In genomic region chr13:63250441-63250980, GRCm38 (mm10) we compare ENCODE assay signal across 13 mouse cellular contexts.
DNase-seq lines count a peak whose midpoint lies in the region; ATAC-seq and TF ChIP-seq lines count a peak whose summit lies in the region.
"Had no signal": no experiment of that assay in that cellular context is flagged by ENCODE, and none has a peak within 500 bp of the region (broad histone marks: within the 10 kb centered on the region; RNA-seq: fewer than 3 reads in every experiment).

No protein-coding gene starts in this region.

- intact Hi-C loops in heart, adult 2 months (cut with DNase I): no loop called here
- intact Hi-C loops in heart, postnatal 36 days (cut with DNase I): loop anchor here (5.0 kb wide), 1 partner anchor 42 kb away; no protein-coding TSS in a partner anchor
- intact Hi-C loops in left cerebral cortex, adult 2 months (cut with DNase I): no loop called here

- peak overlapping the region; percentile 27; the same call in 1 of the 2 replicates for H3K4me3 ChIP-seq in heart, adult 2 months
- peak overlapping the region; percentile 18; the same call in 1 of the 2 replicates for H3K4me3 ChIP-seq in left cerebral cortex, adult 2 months
- H3K4me3 ChIP-seq in embryonic facial prominence, embryonic 14.5 days (ENCODE audit: low read depth, low read length): peak overlapping the region; percentile 19; the same call in 1 of the 2 replicates
- no peak overlapping the region for H3K4me3 ChIP-seq in macrophage (ENCODE audit: inconsistent target)
- H3K4me3 ChIP-seq: forebrain, embryonic 12.5 days; hindbrain, embryonic 15.5 days; midbrain, embryonic 15.5 days had no signal

- H3K27ac ChIP-seq in heart, adult 2 months: peak overlapping the region; percentile 87
- H3K27ac ChIP-seq in left cerebral cortex, adult 2 months: peak overlapping the region; percentile 45
- peak overlapping the region; percentile 59 for H3K27ac ChIP-seq in embryonic facial prominence, embryonic 14.5 days (replicated peaks; ENCODE audit: low read depth, low read length)
- H3K27ac ChIP-seq in macrophage: peak overlapping the region; percentile 100
- H3K27ac ChIP-seq: forebrain, embryonic 12.5 days; hindbrain, embryonic 15.5 days; midbrain, embryonic 15.5 days had no signal

- ATAC-seq in embryonic facial prominence, embryonic 14.5 days (ENCODE audit: low read depth): no peak
- ATAC-seq: liver, postnatal 0 days; midbrain, embryonic 15.5 days had no signal

- TF ChIP-seq POLR2A in heart, adult 2 months (IDR thresholded peaks at IDR 0.05; ENCODE audit: insufficient read depth, low read depth, low read length): no peak

- TF ChIP-seq EP300 in heart, adult 2 months (IDR thresholded peaks at IDR 0.05; ENCODE audit: insufficient read depth, low read depth, low read length): no peak

- H3K9ac ChIP-seq in heart, adult 2 months (ENCODE audit: low read depth, low read length): peak overlapping the region; percentile 57
- H3K9ac ChIP-seq in embryonic facial prominence, embryonic 14.5 days (ENCODE audit: low read depth, low read length): peak overlapping the region; percentile 47
- H3K9ac ChIP-seq: forebrain, embryonic 12.5 days; hindbrain, embryonic 15.5 days; liver, postnatal 0 days; midbrain, embryonic 15.5 days had no signal

- H3K79me2 ChIP-seq in heart, adult 2 months (replicated peaks; ENCODE audit: control insufficient read depth, insufficient read depth, low read length): peaks cover 14% of the 10 kb centered on the region
- peaks cover 100% of the 10 kb centered on the region for H3K79me2 ChIP-seq in macrophage (ENCODE audit: inconsistent target)

- peak overlapping the region; percentile 42 for H3K4me2 ChIP-seq in embryonic facial prominence, embryonic 14.5 days (ENCODE audit: low read depth, low read length)
- H3K4me2 ChIP-seq: forebrain, embryonic 12.5 days; hindbrain, embryonic 15.5 days; midbrain, embryonic 15.5 days had no signal

- H3K36me3 ChIP-seq in heart, adult 2 months (ENCODE audit: control insufficient read depth, insufficient read depth, low read length): peaks cover 77% of the 10 kb centered on the region
- peaks cover 22% of the 10 kb centered on the region for H3K36me3 ChIP-seq in embryonic facial prominence, embryonic 14.5 days (ENCODE audit: control insufficient read depth, insufficient read depth, low read length)
- H3K36me3 ChIP-seq in macrophage (ENCODE audit: inconsistent target): no peaks in the 10 kb centered on the region
- H3K36me3 ChIP-seq: hindbrain, embryonic 15.5 days; midbrain, embryonic 15.5 days had no signal

- 67% methylated on average over 8 of the region's 8 CpGs for WGBS in heart, adult 2 months
- WGBS in embryonic facial prominence, embryonic 14.5 days: 79% methylated on average over 8 of the region's 8 CpGs
- WGBS in macrophage (ENCODE audit: missing documents): 66% methylated on average over 8 of the region's 8 CpGs

- no peaks in the 10 kb centered on the region for H3K9me3 ChIP-seq in embryonic facial prominence, embryonic 14.5 days (ENCODE audit: control insufficient read depth, low read length)
- H3K9me3 ChIP-seq: forebrain, embryonic 12.5 days; hindbrain, embryonic 15.5 days; midbrain, embryonic 15.5 days had no signal

- TF ChIP-seq CTCF in heart, adult 2 months (IDR thresholded peaks at IDR 0.05): no peak
- no peak for TF ChIP-seq CTCF in left cerebral cortex, adult 2 months (IDR thresholded peaks at IDR 0.05)

- peak in 1 of 2 experiments; percentile 30 for DNase-seq in heart, adult 2 months
- DNase-seq in heart, postnatal 36 days: no peak
- DNase-seq in left cerebral cortex, adult 2 months (ENCODE audit: extremely low spot score in 1 of 2, low spot score in 2 of 2): no peak
- no peak for DNase-seq in left cerebral cortex, adult 11 months (ENCODE audit: low spot score)
- DNase-seq in embryonic facial prominence, embryonic 14.5 days (ENCODE audit: low spot score): no peak
- DNase-seq in frontal cortex, postnatal 25 days (ENCODE audit: low spot score in 2 of 2): no peak
- DNase-seq in cerebellum, postnatal 36 days: no peak
- DNase-seq: gastrocnemius, postnatal 14 days; liver, postnatal 0 days had no signal

- no peaks in the 10 kb centered on the region for H3K27me3 ChIP-seq in heart, adult 2 months (ENCODE audit: control insufficient read depth, insufficient read depth, low read length)
- H3K27me3 ChIP-seq in embryonic facial prominence, embryonic 14.5 days (replicated peaks; ENCODE audit: control insufficient read depth, insufficient read depth, low read length): no peaks in the 10 kb centered on the region
- H3K27me3 ChIP-seq: hindbrain, embryonic 15.5 days; midbrain, embryonic 15.5 days had no signal

- peaks cover 53% of the 10 kb centered on the region for H3K4me1 ChIP-seq in heart, adult 2 months (ENCODE audit: control insufficient read depth, insufficient read depth, low read length)
- H3K4me1 ChIP-seq in embryonic facial prominence, embryonic 14.5 days (ENCODE audit: control insufficient read depth, insufficient read depth, low read length): peaks cover 78% of the 10 kb centered on the region
- H3K4me1 ChIP-seq: midbrain, embryonic 15.5 days had no signal

Comparison
In these comparisons a context has a peak if more than half of its experiments do, and no peak if none do; other contexts are left out.
1. H3K27ac ChIP-seq: peak in every context shown above with its lines; median percentile 100 in macrophage; 87 in heart, adult 2 months; 59 in embryonic facial prominence, embryonic 14.5 days; 45 in left cerebral cortex, adult 2 months.